Mouse (Mus musculus) lung, postnatal 0 days (tissue): Measurements from ENCODE around the gene Ttc25. TPM values are rescaled to one million over a fixed set of nuclear protein-coding genes. Genes with fewer than 3 reads are reported as not detected.

Experiments
- ATAC-seq: fragments of 200-750 bp; cut with Nextera tagmentation; 2 replicates; pipeline ENCODE4 v1.8.0; 2017; ENCODE audit warnings: moderate library complexity
- DNase-seq: peaks from one replicate; pipeline ENCODE4 v3.0.0-alpha.2; 2016; ENCODE audit warnings: low spot score
- H3K27ac ChIP-seq: fragments of 300-500 bp; sonication (generic); 2 replicates; pipeline ENCODE4 v1.5.1; 2014; ENCODE audit warnings: antibody characterized with exemption, mild to moderate bottlenecking, low read length, mixed read lengths
- H3K27me3 ChIP-seq: fragments of 300-500 bp; sonication (generic); replicated peaks from 2 replicates; pipeline ENCODE4 v1.6.1; 2014; ENCODE audit warnings: low read length, mixed read lengths; ENCODE audit not compliant: insufficient read depth
- H3K36me3 ChIP-seq: fragments of 300-500 bp; sonication (generic); 2 replicates; pipeline ENCODE4 v1.6.1; 2014; ENCODE audit warnings: low read length, mixed read lengths; ENCODE audit not compliant: insufficient read depth
- H3K4me1 ChIP-seq: fragments of 300-500 bp; sonication (generic); 2 replicates; pipeline ENCODE4 v1.6.1; 2014; ENCODE audit warnings: antibody characterized with exemption, low read depth, low read length, mixed read lengths; ENCODE audit not compliant: insufficient read depth
- H3K4me2 ChIP-seq: fragments of 300-500 bp; sonication (generic); replicated peaks from 2 replicates; pipeline ENCODE4 v1.6.1; 2014; ENCODE audit warnings: low read depth, mild to moderate bottlenecking, low read length, moderate library complexity, mixed read lengths
- H3K4me3 ChIP-seq: fragments of 300-500 bp; sonication (generic); 2 replicates; pipeline ENCODE4 v1.5.1; 2014; ENCODE audit warnings: low read depth, low read length
- H3K9ac ChIP-seq: fragments of 300-500 bp; sonication (generic); replicated peaks from 2 replicates; pipeline ENCODE4 v1.6.1; 2014; ENCODE audit warnings: low read depth, mild to moderate bottlenecking
- H3K9me3 ChIP-seq: fragments of 300-500 bp; sonication (generic); 2 replicates; pipeline ENCODE4 v1.6.1; 2016; ENCODE audit warnings: low read length, mixed read lengths
- CTCF ChIP-seq: IDR thresholded peaks from 2 replicates; pipeline ENCODE4 v1.5.1; 2016; ENCODE audit warnings: antibody characterized with exemption, mild to moderate bottlenecking
- EP300 ChIP-seq: IDR thresholded peaks from 2 replicates; pipeline ENCODE4 v1.6.1; 2016; ENCODE audit warnings: antibody characterized with exemption, mild to moderate bottlenecking, control low read depth
- WGBS: fragments of 180-500 bp; shearing (Covaris S2); extraction: QIAGEN DNeasy Blood & Tissue Kit; methylation state at CpG from one replicate; pipeline ENCODE4 v1.1.7; 2014; 5-methylcytosine and 5-hydroxymethylcytosine counted together
- polyA plus RNA-seq: library from polyadenylated mRNA; unstranded; fragments of >200 nt; fragmentation: Nextera tagmentation; extraction: Ambion mirVana; gene quantifications from 2 replicates; pipeline ENCODE4 v1.2.1, GENCODE M21; 2015

Ttc25 gene
- polyA plus RNA-seq, 1 experiment from 2014 or later: 3.5 TPM

DNA sequence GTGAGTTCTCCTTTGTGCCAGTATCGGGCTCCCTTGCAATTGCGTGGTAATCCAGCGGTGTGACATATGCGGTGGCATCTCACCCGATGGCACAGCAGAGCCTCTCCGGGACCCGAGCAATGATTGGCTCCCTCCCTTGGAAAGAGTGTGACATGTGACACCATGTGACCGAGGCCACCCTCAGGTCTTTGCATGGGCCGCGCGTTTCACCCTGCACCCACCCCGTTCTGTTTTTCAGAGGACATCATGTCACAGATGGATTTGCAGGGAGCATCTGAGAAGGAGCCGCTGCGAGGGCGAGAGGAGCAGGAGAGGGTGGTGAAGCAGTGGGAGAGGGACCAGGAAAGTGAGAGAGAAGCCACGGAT lies 25.8 kb downstream of the Ttc25 start:
- no peaks in the 10 kb centered on the region for H3K27me3 ChIP-seq
- 8% methylated on average over 16 of the region's 16 CpGs for WGBS
- H3K4me1 ChIP-seq: no peaks in the 10 kb centered on the region
- ATAC-seq: no peak
- peak overlapping the region; percentile 35 for H3K4me2 ChIP-seq
- no peaks in the 10 kb centered on the region for H3K36me3 ChIP-seq
- TF ChIP-seq CTCF (no peak), EP300 (no peak)
- no peaks in the 10 kb centered on the region for H3K9me3 ChIP-seq
- H3K4me3 ChIP-seq: no peak overlapping the region
- DNase-seq: peak; percentile 23
- H3K9ac ChIP-seq: no peak overlapping the region
- H3K27ac ChIP-seq: no peak overlapping the region

GRCm38 (mm10) chr11:100574188-100574587 lies 28.8 kb downstream of the Ttc25 start:
- Histone ChIP-seq H3K9ac (no peak overlapping the region), H3K36me3 (no peaks in the 10 kb centered on the region), H3K4me1 (no peaks in the 10 kb centered on the region), H3K9me3 (no peaks in the 10 kb centered on the region), H3K27ac (no peak overlapping the region), H3K27me3 (no peaks in the 10 kb centered on the region), H3K4me2 (peak overlapping the region; percentile 65), H3K4me3 (peak overlapping the region; percentile 72; the same call in 1 of the 2 replicates)
- no peak for TF ChIP-seq CTCF
- TF ChIP-seq EP300: no peak
- 72% methylated on average over 3 of the region's 3 CpGs for WGBS
- ATAC-seq (no peak), DNase-seq (no peak)

DNA sequence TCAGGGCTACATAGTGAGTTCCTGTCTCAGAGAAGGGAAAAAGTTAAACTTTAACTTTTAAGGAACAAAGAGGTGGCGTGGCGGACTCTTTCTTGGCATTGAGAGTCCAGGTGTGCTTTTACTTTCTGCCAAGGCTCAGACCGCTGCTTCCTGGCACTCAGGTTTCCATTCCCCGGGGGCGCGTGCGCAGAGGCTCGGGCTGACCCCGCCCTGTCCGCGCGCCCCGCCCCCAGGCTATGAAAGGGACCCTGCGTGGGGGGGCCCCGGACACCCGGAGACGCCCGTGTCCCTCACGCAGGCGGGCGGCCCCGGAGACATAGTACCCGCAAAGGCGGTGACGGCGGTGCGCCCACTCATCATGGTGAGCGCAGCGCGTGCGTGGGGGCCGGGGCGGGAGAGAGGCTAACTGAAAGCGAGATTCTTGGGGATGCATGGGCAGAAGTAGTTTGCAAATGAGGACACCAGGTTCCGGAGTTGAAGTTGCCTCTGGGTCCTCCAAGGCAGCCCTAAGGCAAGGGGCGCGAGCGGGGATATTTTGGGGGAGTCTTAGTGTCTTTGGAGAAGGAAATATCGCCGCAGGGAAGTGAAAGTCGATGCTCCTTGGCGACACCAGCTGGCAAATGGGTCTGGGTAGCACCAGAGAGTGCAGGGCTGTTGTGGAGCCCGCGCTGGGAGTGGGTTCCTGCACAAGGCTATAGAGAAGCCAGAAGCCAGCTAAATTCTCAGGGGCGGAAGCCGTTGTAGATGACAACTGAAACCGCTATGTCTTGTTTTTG lies 29.5 kb downstream of the Ttc25 start, which contains the start of gene Cnp:
Gene Cnp (plus strand): TSS at position 197 of the 776 bp plus-strand sequence.
- WGBS: 1% methylated on average over 47 of the region's 47 CpGs
- peak within 1 kb of the TSS; percentile 63 for H3K27ac ChIP-seq
- H3K4me1 ChIP-seq: no peaks in the 10 kb centered on the region
- peak within 1 kb of the TSS; percentile 72 for H3K4me3 ChIP-seq
- peak within 1 kb of the TSS; percentile 48 for H3K9ac ChIP-seq
- H3K9me3 ChIP-seq: no peaks in the 10 kb centered on the region
- peak within 1 kb of the TSS; percentile 65 for H3K4me2 ChIP-seq
- H3K27me3 ChIP-seq: no peaks in the 10 kb centered on the region
- DNase-seq (peak; percentile 87), ATAC-seq (peak; percentile 91)
- TF ChIP-seq CTCF (peak; percentile 37), EP300 (no peak)
- H3K36me3 ChIP-seq: no peaks in the 10 kb centered on the region

- ATAC-seq: no peak
These were observed 30.1 kb downstream of the Ttc25 start for GRCm38 (mm10) chr11:100575484-100575855.

DNA sequence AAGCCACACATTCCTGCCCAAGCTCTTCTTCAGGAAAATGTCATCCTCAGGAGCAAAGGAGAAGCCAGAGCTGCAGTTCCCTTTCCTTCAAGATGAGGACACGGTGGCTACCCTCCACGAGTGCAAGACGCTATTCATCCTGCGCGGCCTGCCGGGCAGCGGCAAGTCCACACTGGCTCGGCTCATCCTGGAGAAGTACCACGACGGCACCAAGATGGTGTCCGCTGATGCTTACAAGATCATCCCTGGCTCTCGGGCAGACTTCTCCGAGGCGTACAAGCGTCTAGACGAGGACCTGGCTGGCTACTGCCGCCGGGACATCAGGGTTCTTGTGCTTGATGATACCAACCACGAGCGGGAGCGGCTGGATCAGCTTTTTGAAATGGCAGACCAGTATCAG lies 30.8 kb downstream of the Ttc25 start:
- Histone ChIP-seq H3K27ac (no peak overlapping the region), H3K4me3 (no peak overlapping the region)

More at GRCm38 (mm10) chr11:100575484-100575855, 30.1 kb downstream of the Ttc25 start:
- Histone ChIP-seq H3K4me2 (peak overlapping the region; percentile 65), H3K9ac (peak overlapping the region; percentile 48; the same call in 1 of the 2 replicates), H3K4me3 (peak overlapping the region; percentile 72), H3K36me3 (no peaks in the 10 kb centered on the region), H3K27me3 (no peaks in the 10 kb centered on the region), H3K27ac (no peak overlapping the region), H3K4me1 (no peaks in the 10 kb centered on the region), H3K9me3 (no peaks in the 10 kb centered on the region)
- no peak for DNase-seq
- no peak for TF ChIP-seq EP300
- 71% methylated on average over 1 of the region's 2 CpGs for WGBS

GRCm38 (mm10) chr11:100577852-100578599 lies 32.6 kb downstream of the Ttc25 start:
- Histone ChIP-seq H3K4me2 (no peak overlapping the region), H3K9ac (no peak overlapping the region), H3K27ac (no peak overlapping the region), H3K4me3 (no peak overlapping the region), H3K9me3 (no peaks in the 10 kb centered on the region), H3K36me3 (peaks cover 4% of the 10 kb centered on the region; the same call in 1 of the 2 replicates), H3K27me3 (no peaks in the 10 kb centered on the region), H3K4me1 (no peaks in the 10 kb centered on the region)
- ATAC-seq (no peak), DNase-seq (no peak)
- 65% methylated on average over 8 of the region's 8 CpGs for WGBS
- TF ChIP-seq CTCF: no peak
- no peak for TF ChIP-seq EP300

More for the DNA sequence above, 30.8 kb downstream of the Ttc25 start:
- H3K4me2 ChIP-seq: no peak overlapping the region
- H3K27me3 ChIP-seq: no peaks in the 10 kb centered on the region
- no peaks in the 10 kb centered on the region for H3K9me3 ChIP-seq
- no peak overlapping the region for H3K9ac ChIP-seq
- H3K36me3 ChIP-seq: no peaks in the 10 kb centered on the region
- no peak for DNase-seq
- no peak for TF ChIP-seq EP300
- no peak for ATAC-seq
- 69% methylated on average over 21 of the region's 21 CpGs for WGBS
- H3K4me1 ChIP-seq: no peaks in the 10 kb centered on the region
